ENCODE assay signal across 21 mouse cellular contexts in the genomic region with DNA sequence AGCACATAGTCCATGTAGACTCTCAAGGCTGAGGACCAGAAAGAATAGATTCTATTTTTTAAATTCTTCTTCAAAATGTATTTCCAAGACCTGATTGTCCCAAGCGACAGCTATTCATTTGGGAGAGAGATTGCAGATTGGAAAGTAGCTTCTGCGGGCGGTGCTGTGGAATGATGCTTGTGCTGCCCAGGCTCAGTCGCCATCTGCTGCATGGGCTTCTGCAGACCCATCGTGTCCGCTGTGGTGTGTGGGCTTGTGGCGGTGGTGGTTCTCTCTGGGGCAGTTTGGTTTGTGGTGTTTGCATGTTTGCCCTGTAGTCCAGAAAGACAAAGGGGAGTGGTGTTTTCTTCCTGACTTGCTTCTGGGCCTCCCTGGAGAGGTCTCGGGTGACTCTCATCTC.
"Had no signal": no experiment of that assay in that cellular context is flagged by ENCODE, and none has a peak within 500 bp of the region (broad histone marks: within the 10 kb centered on the region; RNA-seq: fewer than 3 reads in every experiment).

No protein-coding gene starts in this region.

- H3K4me1 ChIP-seq: hindbrain, embryonic 10.5 days; hindbrain, embryonic 12.5 days; intestine, embryonic 15.5 days; limb, embryonic 12.5 days; liver, embryonic 13.5 days; liver, embryonic 15.5 days had no signal

- H3K4me3 ChIP-seq: gastrocnemius, adult 2 months; heart, embryonic 10.5 days; heart, embryonic 12.5 days; hindbrain, embryonic 10.5 days; hindbrain, embryonic 12.5 days; intestine, embryonic 15.5 days; limb, embryonic 12.5 days; liver, embryonic 13.5 days; liver, embryonic 15.5 days had no signal

- H3K27me3 ChIP-seq: heart, embryonic 12.5 days; hindbrain, embryonic 12.5 days; intestine, embryonic 15.5 days; limb, embryonic 12.5 days; liver, embryonic 13.5 days; liver, embryonic 15.5 days had no signal

- H3K27ac ChIP-seq: gastrocnemius, adult 2 months; heart, embryonic 10.5 days; hindbrain, embryonic 10.5 days; hindbrain, embryonic 12.5 days; hindbrain, embryonic 14.5 days; intestine, embryonic 15.5 days; limb, embryonic 12.5 days; liver, embryonic 15.5 days had no signal

- H3K36me3 ChIP-seq: intestine, embryonic 15.5 days; liver, embryonic 13.5 days had no signal

- H3K9me3 ChIP-seq: heart, embryonic 10.5 days; heart, embryonic 12.5 days; hindbrain, embryonic 10.5 days; hindbrain, embryonic 12.5 days; intestine, embryonic 15.5 days; limb, embryonic 12.5 days; liver, embryonic 13.5 days; liver, embryonic 15.5 days had no signal

- DNase-seq: gastrocnemius, adult 2 months; gastrocnemius, postnatal 10 days; heart, adult 18-20 months; heart, postnatal 10 days; heart, postnatal 4 days; kidney, adult 18-20 months; kidney, adult 8-10 months; kidney, postnatal 10 days; kidney, postnatal 25 days; kidney, postnatal 4 days; left cerebral cortex, postnatal 4 days; liver; liver, embryonic 13.5 days had no signal
